Mouse (Mus musculus) liver, embryonic 13.5 days (tissue): ENCODE measurements around the gene Iqcf1. TPM values are rescaled to one million over a fixed set of nuclear protein-coding genes. Genes with fewer than 3 reads are reported as not detected.
A peak's percentile ranks its signal among the peaks of the same experiment; 100 is the strongest.

Experiments used
- ATAC-seq: fragments of 200-750 bp; cut with Nextera tagmentation; 2 replicates; pipeline ENCODE4 v1.8.0; 2017; ENCODE audit warnings: low read depth, mild to moderate bottlenecking, moderate number of reproducible peaks, moderate library complexity
- DNase-seq: peaks from one replicate; pipeline ENCODE4 v3.0.0; 2022
- H3K27ac ChIP-seq: fragments of 300-500 bp; sonication (generic); 2 replicates; pipeline ENCODE4 v1.5.1; 2015; ENCODE audit warnings: moderate library complexity, mild to moderate bottlenecking, inconsistent platforms
- H3K27me3 ChIP-seq: fragments of 300-500 bp; sonication (generic); 2 replicates; pipeline ENCODE4 v1.6.1; 2015; ENCODE audit warnings: mild to moderate bottlenecking, inconsistent platforms
- H3K36me3 ChIP-seq: fragments of 300-500 bp; sonication (generic); 2 replicates; pipeline ENCODE4 v1.6.1; 2015; ENCODE audit warnings: mild to moderate bottlenecking, inconsistent platforms
- H3K4me1 ChIP-seq: fragments of 300-500 bp; sonication (generic); replicated peaks from 2 replicates; pipeline ENCODE4 v1.6.1; 2015; ENCODE audit warnings: inconsistent platforms
- H3K4me2 ChIP-seq: fragments of 300-500 bp; sonication (generic); 2 replicates; pipeline ENCODE4 v1.6.1; 2015; ENCODE audit warnings: inconsistent platforms, mild to moderate bottlenecking, moderate library complexity
- H3K4me3 ChIP-seq: fragments of 300-500 bp; sonication (generic); replicated peaks from 2 replicates; pipeline ENCODE4 v1.5.1; 2015; ENCODE audit warnings: mild to moderate bottlenecking, inconsistent platforms
- H3K9ac ChIP-seq: fragments of 300-500 bp; sonication (generic); 2 replicates; pipeline ENCODE4 v1.6.1; 2015; ENCODE audit warnings: mild to moderate bottlenecking, inconsistent platforms
- H3K9me3 ChIP-seq: fragments of 300-500 bp; sonication (generic); replicated peaks from 2 replicates; pipeline ENCODE4 v1.6.1; 2016; ENCODE audit warnings: inconsistent platforms
- WGBS: fragments of 180-500 bp; shearing (Covaris S2); methylation state at CpG from one replicate; pipeline ENCODE4 v1.1.7; 2015; ENCODE audit not compliant: insufficient replicate concordance; 5-methylcytosine and 5-hydroxymethylcytosine counted together
- polyA plus RNA-seq: library from polyadenylated mRNA; unstranded; fragments of >200 nt; fragmentation: Nextera tagmentation; extraction: Ambion mirVana; gene quantifications from 2 replicates; pipeline ENCODE4 v1.2.1, GENCODE M21; 2015

Gene Iqcf1
- polyA plus RNA-seq, 1 experiment from 2014 or later, result not detected

DNA sequence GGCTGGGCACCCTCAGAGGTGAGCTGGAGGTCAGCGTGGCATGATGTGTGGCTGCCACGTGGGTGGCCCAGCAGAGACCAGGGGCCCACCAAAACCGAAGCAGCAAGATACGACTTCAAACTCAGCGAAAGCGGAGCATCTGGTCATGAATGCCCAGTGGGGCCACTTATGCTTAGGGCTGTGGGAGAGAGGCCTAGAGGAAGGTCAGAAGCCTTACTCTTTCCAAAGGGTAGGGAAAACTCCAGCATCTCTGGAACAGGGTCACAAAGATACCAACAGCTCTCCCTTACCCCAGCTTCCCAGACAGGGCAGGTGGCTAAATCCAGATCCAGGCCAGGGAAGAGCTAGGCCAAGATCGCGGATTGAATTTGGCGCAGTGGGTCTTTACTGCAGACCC, 42.6 kb upstream of the Iqcf1 start:
- no peak overlapping the region for H3K27ac ChIP-seq
- no peak for ATAC-seq
- H3K4me3 ChIP-seq, result no peak overlapping the region
- no peak overlapping the region for H3K9ac ChIP-seq
- 72% methylated on average over 9 of the region's 9 CpGs for WGBS
- peaks cover 46% of the 10 kb centered on the region for H3K4me1 ChIP-seq
- H3K36me3 ChIP-seq, result peaks cover 9% of the 10 kb centered on the region
- no peak for DNase-seq
- peaks cover 30% of the 10 kb centered on the region for H3K27me3 ChIP-seq
- no peaks in the 10 kb centered on the region for H3K9me3 ChIP-seq
- no peak overlapping the region for H3K4me2 ChIP-seq

- H3K36me3 ChIP-seq, result peaks cover 11% of the 10 kb centered on the region
- 76% methylated on average over 5 of the region's 5 CpGs for WGBS
- no peak overlapping the region for H3K4me2 ChIP-seq
- ATAC-seq, result no peak
- peaks cover 22% of the 10 kb centered on the region for H3K27me3 ChIP-seq
- H3K9me3 ChIP-seq, result no peaks in the 10 kb centered on the region
- H3K4me3 ChIP-seq, result no peak overlapping the region
- no peak for DNase-seq
- H3K27ac ChIP-seq, result no peak overlapping the region
- peaks cover 39% of the 10 kb centered on the region for H3K4me1 ChIP-seq
- no peak overlapping the region for H3K9ac ChIP-seq
These were observed 41.8 kb upstream of the Iqcf1 start for GRCm38 (mm10) chr9:106457920-106458319.

DNA sequence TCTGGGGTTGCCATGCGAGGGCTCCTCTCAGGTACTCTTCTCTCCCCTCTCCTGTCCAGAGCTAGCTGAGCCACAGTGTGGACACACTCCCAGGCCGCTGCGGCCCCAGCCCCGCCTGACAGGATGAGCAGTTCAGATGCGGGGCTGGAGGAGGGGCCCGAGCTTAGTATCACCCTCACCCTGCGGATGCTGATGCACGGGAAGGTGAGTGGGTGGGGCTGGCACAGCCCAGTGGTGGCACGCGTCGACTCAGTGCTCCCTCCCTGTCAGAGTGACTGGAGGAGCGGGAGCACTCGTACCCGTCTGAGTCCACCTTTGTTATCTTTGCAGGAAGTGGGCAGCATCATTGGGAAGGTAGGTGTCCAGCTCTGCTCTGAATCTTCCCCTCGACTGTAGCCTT, 39.8 kb upstream of the Iqcf1 start:
- 75% methylated on average over 15 of the region's 15 CpGs for WGBS
- no peak overlapping the region for H3K27ac ChIP-seq
- no peak for DNase-seq
- H3K9ac ChIP-seq, result no peak overlapping the region
- H3K9me3 ChIP-seq, result no peaks in the 10 kb centered on the region
- H3K4me3 ChIP-seq, result no peak overlapping the region
- H3K27me3 ChIP-seq, result peaks cover 22% of the 10 kb centered on the region
- H3K4me2 ChIP-seq, result no peak overlapping the region
- peaks cover 26% of the 10 kb centered on the region for H3K4me1 ChIP-seq
- ATAC-seq, result no peak
- H3K36me3 ChIP-seq, result peaks cover 11% of the 10 kb centered on the region

DNA sequence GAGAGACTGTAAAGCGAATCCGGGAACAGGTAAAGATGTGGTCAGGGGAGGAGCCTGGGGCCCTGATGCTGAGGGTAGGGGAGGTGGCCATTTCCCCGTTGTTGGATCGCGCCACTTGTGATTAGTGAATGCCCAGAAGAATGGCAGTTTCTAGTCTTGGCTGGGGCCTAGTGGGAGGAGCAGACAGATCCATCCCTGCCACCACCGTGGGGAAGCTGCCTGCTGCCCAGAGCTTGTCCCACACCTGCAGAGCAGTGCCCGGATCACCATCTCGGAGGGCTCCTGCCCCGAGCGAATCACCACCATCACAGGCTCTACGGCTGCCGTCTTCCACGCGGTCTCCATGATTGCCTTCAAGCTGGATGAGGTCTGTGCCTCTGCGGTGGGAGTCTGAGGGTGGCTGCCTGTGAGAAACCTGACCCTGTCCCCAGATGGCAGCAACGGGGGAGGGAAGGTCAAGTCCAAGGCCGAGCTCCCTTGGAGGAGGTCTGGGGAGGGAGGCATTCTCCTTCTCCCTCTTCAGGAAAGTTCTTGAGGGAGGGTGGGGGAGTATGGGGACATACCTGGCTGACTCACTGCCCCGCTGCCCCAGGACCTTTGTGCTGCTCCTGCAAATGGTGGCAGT, 39.3 kb upstream of the Iqcf1 start:
- Histone ChIP-seq H3K36me3 (peaks cover 11% of the 10 kb centered on the region), H3K4me2 (no peak overlapping the region), H3K27me3 (peaks cover 25% of the 10 kb centered on the region), H3K9ac (no peak overlapping the region), H3K27ac (no peak overlapping the region), H3K4me3 (no peak overlapping the region), H3K9me3 (no peaks in the 10 kb centered on the region), H3K4me1 (peaks cover 26% of the 10 kb centered on the region)
- no peak for DNase-seq
- no peak for ATAC-seq
- WGBS, result 77% methylated on average over 18 of the region's 18 CpGs

DNA sequence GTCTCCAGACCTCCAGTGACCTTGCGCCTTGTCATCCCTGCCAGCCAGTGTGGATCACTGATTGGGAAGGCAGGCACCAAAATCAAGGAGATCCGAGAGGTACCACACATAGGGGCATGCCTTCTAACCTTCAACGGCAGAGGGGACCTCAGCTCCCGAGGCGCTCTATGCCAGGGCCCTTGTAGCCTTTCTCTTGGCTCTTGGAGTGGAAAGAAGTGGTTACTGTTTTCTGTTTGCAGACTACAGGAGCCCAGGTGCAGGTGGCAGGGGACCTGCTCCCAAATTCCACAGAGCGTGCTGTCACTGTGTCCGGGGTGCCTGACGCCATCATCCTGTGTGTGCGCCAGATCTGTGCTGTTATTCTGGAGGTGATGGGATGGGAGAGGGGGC, 38.7 kb upstream of the Iqcf1 start:
- Histone ChIP-seq H3K27me3 (peaks cover 30% of the 10 kb centered on the region), H3K36me3 (peaks cover 11% of the 10 kb centered on the region), H3K4me3 (no peak overlapping the region), H3K9me3 (no peaks in the 10 kb centered on the region), H3K4me1 (peaks cover 25% of the 10 kb centered on the region), H3K27ac (no peak overlapping the region), H3K9ac (no peak overlapping the region), H3K4me2 (no peak overlapping the region)
- WGBS, result 81% methylated on average over 9 of the region's 9 CpGs
- no peak for DNase-seq
- ATAC-seq, result no peak

GRCm38 (mm10) chr9:106461641-106462429, 37.9 kb upstream of the Iqcf1 start:
- H3K4me1 ChIP-seq, result peaks cover 18% of the 10 kb centered on the region
- H3K4me2 ChIP-seq, result no peak overlapping the region
- ATAC-seq (no peak), DNase-seq (no peak)
- peaks cover 11% of the 10 kb centered on the region for H3K36me3 ChIP-seq
- H3K27me3 ChIP-seq, result peaks cover 36% of the 10 kb centered on the region
- no peak overlapping the region for H3K9ac ChIP-seq
- no peak overlapping the region for H3K4me3 ChIP-seq
- H3K27ac ChIP-seq, result no peak overlapping the region
- H3K9me3 ChIP-seq, result no peaks in the 10 kb centered on the region
- WGBS, result 78% methylated on average over 16 of the region's 16 CpGs

DNA sequence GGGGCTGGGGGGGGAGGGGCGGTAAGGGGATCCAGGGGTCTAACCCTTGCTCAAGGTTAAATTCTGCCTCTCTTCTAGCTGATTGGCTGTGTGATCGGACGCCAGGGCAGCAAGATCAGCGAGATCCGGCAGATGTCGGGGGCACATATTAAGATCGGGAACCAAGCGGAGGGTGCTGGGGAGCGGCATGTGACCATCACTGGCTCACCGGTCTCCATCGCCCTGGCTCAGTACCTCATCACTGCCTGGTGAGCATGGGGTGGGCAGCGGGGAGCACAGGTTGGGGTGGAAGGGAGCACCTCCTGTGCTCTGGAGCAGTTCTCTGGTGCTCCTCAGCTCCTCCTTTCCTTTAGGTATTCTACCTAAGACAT, 37.4 kb upstream of the Iqcf1 start:
- Histone ChIP-seq H3K27ac (no peak overlapping the region), H3K27me3 (peaks cover 40% of the 10 kb centered on the region), H3K9ac (no peak overlapping the region), H3K4me1 (peaks cover 16% of the 10 kb centered on the region), H3K9me3 (no peaks in the 10 kb centered on the region), H3K36me3 (peaks cover 11% of the 10 kb centered on the region), H3K4me2 (no peak overlapping the region), H3K4me3 (no peak overlapping the region)
- no peak for ATAC-seq
- DNase-seq, result no peak
- 87% methylated on average over 12 of the region's 12 CpGs for WGBS

DNA sequence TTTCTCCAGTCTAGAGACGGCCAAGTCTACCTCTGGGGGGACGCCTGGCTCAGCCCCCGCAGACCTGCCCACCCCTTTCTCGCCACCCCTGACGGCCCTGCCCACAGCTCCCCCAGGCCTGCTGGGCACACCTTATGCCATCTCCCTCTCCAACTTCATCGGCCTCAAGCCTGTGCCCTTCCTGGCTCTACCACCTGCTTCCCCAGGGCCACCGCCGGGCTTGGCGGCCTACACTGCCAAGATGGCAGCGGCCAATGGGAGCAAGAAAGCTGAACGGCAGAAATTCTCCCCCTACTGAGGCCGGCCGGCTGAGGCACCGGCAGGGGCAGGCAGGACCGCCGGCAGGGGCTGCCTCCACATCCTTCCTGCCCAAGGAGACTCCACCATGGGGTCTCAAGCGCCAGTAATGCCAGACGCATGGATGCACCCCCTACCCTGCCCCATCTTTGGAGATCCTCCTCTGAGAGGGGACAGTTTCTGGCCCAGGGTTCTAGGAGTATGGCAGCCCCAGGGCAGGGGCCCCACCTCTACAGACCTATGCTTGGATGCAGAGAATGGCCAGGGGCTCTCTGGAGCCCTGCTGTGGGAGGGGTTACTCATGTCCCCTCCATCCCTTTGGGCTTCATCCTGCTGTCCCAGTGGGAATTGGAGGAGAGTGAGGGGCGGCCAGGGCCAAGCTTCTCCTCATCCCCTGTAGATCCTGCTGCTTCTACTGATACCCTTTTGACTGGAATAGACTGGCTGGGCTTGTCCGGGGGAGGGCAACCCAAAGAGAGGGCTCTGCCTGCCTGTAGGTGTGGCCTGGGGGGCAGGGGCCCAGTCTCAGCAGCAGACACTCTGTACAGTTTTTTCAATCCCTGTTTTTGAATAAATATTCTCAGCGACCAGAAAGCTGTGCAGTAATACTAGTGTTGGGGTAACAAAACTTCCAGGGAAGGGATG, 36.4 kb upstream of the Iqcf1 start:
- peaks cover 11% of the 10 kb centered on the region for H3K36me3 ChIP-seq
- H3K9me3 ChIP-seq, result no peaks in the 10 kb centered on the region
- ATAC-seq, result no peak
- H3K4me2 ChIP-seq, result no peak overlapping the region
- H3K9ac ChIP-seq, result no peak overlapping the region
- H3K4me3 ChIP-seq, result no peak overlapping the region
- H3K27me3 ChIP-seq, result peaks cover 40% of the 10 kb centered on the region
- H3K27ac ChIP-seq, result no peak overlapping the region
- DNase-seq, result no peak
- H3K4me1 ChIP-seq, result peaks cover 16% of the 10 kb centered on the region
- 81% methylated on average over 21 of the region's 21 CpGs for WGBS

- no peak for DNase-seq
- no peak overlapping the region for H3K27ac ChIP-seq
These were observed 34.8 kb upstream of the Iqcf1 start for GRCm38 (mm10) chr9:106464751-106465541.

GRCm38 (mm10) chr9:106465571-106466200, 34.1 kb upstream of the Iqcf1 start, which contains the start of gene Gpr62:
Gpr62 (minus strand) TSS chr9:106465938.
- Histone ChIP-seq H3K4me1 (peaks cover 21% of the 10 kb centered on the region), H3K4me2 (peak within 1 kb of the TSS; percentile 76), H3K4me3 (peak within 1 kb of the TSS; percentile 59), H3K36me3 (peaks cover 6% of the 10 kb centered on the region), H3K27me3 (peaks cover 40% of the 10 kb centered on the region), H3K9me3 (no peaks in the 10 kb centered on the region), H3K27ac (no peak within 1 kb of the TSS), H3K9ac (peak within 1 kb of the TSS; percentile 39; the same call in 1 of the 2 replicates)
- WGBS, result 35% methylated on average over 26 of the region's 26 CpGs
- ATAC-seq (no peak), DNase-seq (no peak)

More at GRCm38 (mm10) chr9:106464751-106465541, 34.8 kb upstream of the Iqcf1 start:
- Histone ChIP-seq H3K4me1 (peaks cover 20% of the 10 kb centered on the region), H3K27me3 (peaks cover 40% of the 10 kb centered on the region), H3K4me3 (peak overlapping the region; percentile 59), H3K4me2 (peak overlapping the region; percentile 76), H3K9me3 (no peaks in the 10 kb centered on the region), H3K36me3 (peaks cover 10% of the 10 kb centered on the region), H3K9ac (peak overlapping the region; percentile 39; the same call in 1 of the 2 replicates)
- 4% methylated on average over 94 of the region's 99 CpGs for WGBS
- peak; percentile 13; the same call in 1 of the 2 replicates for ATAC-seq
